Mouse (Mus musculus) embryonic facial prominence, embryonic 11.5 days (tissue): ENCODE data around the gene Serpina3i. TPM values are rescaled to one million over a fixed set of nuclear protein-coding genes. Genes with fewer than 3 reads are reported as not detected.
A peak's percentile ranks its signal among the peaks of the same experiment; 100 is the strongest.

Experiments
- ATAC-seq: fragments of 200-750 bp; cut with Nextera tagmentation; replicated peaks from 2 replicates; pipeline ENCODE4 v1.8.0; 2017; ENCODE audit warnings: low read depth; ENCODE audit not compliant: insufficient number of reproducible peaks, low FRiP score, low TSS enrichment
- DNase-seq: peaks from one replicate; pipeline ENCODE4 v3.0.0-alpha.2; 2015; ENCODE audit warnings: low spot score
- H3K27ac ChIP-seq: fragments of 300-500 bp; sonication (generic); replicated peaks from 2 replicates; pipeline ENCODE4 v1.5.1; 2014; ENCODE audit warnings: mild to moderate bottlenecking, low read depth, low read length, control low read depth
- H3K27me3 ChIP-seq: fragments of 300-500 bp; sonication (generic); 2 replicates; pipeline ENCODE4 v1.6.1; 2014; ENCODE audit warnings: mild to moderate bottlenecking, low read length, moderate library complexity, mixed read lengths; ENCODE audit not compliant: control insufficient read depth, insufficient read depth
- H3K36me3 ChIP-seq: fragments of 300-500 bp; sonication (generic); replicated peaks from 2 replicates; pipeline ENCODE4 v1.6.1; 2014; ENCODE audit warnings: low read depth, mild to moderate bottlenecking, low read length, moderate library complexity, mixed read lengths; ENCODE audit not compliant: control insufficient read depth, insufficient read depth
- H3K4me1 ChIP-seq: fragments of 300-500 bp; sonication (generic); 2 replicates; pipeline ENCODE4 v1.6.1; 2014; ENCODE audit warnings: low read length, mixed read lengths; ENCODE audit not compliant: control insufficient read depth, insufficient read depth
- H3K4me2 ChIP-seq: fragments of 300-500 bp; sonication (generic); 2 replicates; pipeline ENCODE4 v1.6.1; 2014; ENCODE audit warnings: low read depth, mild to moderate bottlenecking, control low read depth, low read length, moderate library complexity
- H3K4me3 ChIP-seq: fragments of 300-500 bp; sonication (generic); 2 replicates; pipeline ENCODE4 v1.5.1; 2014; ENCODE audit warnings: low read depth, low read length, control low read depth
- H3K9ac ChIP-seq: fragments of 300-500 bp; sonication (generic); replicated peaks from 2 replicates; pipeline ENCODE4 v1.6.1; 2014; ENCODE audit warnings: mild to moderate bottlenecking, control low read depth, low read length
- H3K9me3 ChIP-seq: fragments of 300-500 bp; sonication (generic); replicated peaks from 2 replicates; pipeline ENCODE4 v1.6.1; 2016; ENCODE audit warnings: mild to moderate bottlenecking, low read length, inconsistent platforms, mixed read lengths; ENCODE audit not compliant: control insufficient read depth
- WGBS: fragments of 180-500 bp; shearing (Covaris S2); extraction: QIAGEN DNeasy Blood & Tissue Kit; methylation state at CpG from one replicate; pipeline ENCODE4 v1.1.7; 2014; 5-methylcytosine and 5-hydroxymethylcytosine counted together
- polyA plus RNA-seq: library from polyadenylated mRNA; unstranded; fragments of >200 nt; fragmentation: Nextera tagmentation; extraction: Ambion mirVana; gene quantifications from 2 replicates; pipeline ENCODE4 v1.2.1, GENCODE M21; 2014

The Serpina3i gene
- polyA plus RNA-seq, 1 experiment from 2014 or later: not detected

DNA sequence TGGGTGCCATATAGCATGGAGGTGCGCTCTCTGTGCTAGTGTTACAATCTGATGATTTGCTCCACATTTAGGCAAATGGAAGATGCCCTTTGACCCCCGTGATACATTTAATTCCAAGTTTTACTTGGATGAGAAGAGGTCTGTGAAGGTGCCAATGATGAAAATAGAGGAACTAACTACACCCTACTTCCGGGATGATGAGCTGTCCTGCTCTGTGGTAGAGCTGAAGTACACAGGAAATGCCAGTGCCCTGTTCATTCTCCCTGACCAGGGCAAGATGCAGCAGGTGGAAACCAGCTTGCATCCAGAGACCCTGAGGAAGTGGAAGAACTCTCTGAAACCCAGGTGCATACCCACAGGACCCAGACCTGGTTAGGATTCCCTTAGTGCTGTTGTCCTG is 3.5 kb downstream of the Serpina3i start:
- WGBS: 79% methylated on average over 3 of the region's 3 CpGs
- Histone ChIP-seq H3K4me2 (no peak overlapping the region), H3K9ac (no peak overlapping the region), H3K4me3 (no peak overlapping the region), H3K36me3 (no peaks in the 10 kb centered on the region), H3K4me1 (no peaks in the 10 kb centered on the region), H3K9me3 (no peaks in the 10 kb centered on the region), H3K27ac (no peak overlapping the region), H3K27me3 (no peaks in the 10 kb centered on the region)
- no peak for ATAC-seq
- DNase-seq: no peak

GRCm38 (mm10) chr12:104278216-104279055 is 15.5 kb downstream of the Serpina3i start:
- no peaks in the 10 kb centered on the region for H3K9me3 ChIP-seq
- no peaks in the 10 kb centered on the region for H3K4me1 ChIP-seq
- H3K27ac ChIP-seq: no peak overlapping the region
- H3K27me3 ChIP-seq: no peaks in the 10 kb centered on the region
- H3K9ac ChIP-seq: no peak overlapping the region
- ATAC-seq (peak; percentile 44; the same call in 1 of the 2 replicates), DNase-seq (peak; percentile 16)
- 77% methylated on average over 18 of the region's 18 CpGs for WGBS
- H3K4me2 ChIP-seq: no peak overlapping the region
- H3K4me3 ChIP-seq: no peak overlapping the region
- H3K36me3 ChIP-seq: no peaks in the 10 kb centered on the region

DNA sequence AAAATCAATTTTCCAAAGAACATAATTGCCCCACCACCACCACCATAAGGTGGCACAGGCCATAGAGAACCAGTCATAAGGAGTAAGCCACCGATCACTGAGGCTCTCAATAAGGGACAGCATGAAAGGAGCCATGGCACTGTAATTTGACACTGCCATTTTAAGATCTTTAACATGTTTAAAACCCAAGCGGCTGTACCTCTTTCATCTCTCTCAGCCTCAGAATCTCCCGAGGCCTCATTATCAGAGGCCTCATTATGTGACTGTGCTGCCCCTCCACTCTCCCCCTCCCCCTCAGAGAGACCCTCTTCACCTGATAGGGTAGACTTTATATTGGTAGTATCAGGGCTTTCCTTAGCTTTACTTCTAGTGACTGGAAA is 16.1 kb downstream of the Serpina3i start:
- Histone ChIP-seq H3K27ac (no peak overlapping the region), H3K4me2 (no peak overlapping the region), H3K27me3 (no peaks in the 10 kb centered on the region), H3K4me1 (no peaks in the 10 kb centered on the region), H3K9me3 (no peaks in the 10 kb centered on the region), H3K4me3 (no peak overlapping the region), H3K36me3 (no peaks in the 10 kb centered on the region), H3K9ac (no peak overlapping the region)
- ATAC-seq (0 out of 2 replicates have a peak, but pooled peaks have one; percentile 48), DNase-seq (peak; percentile 14)
- WGBS: 16% methylated on average over 3 of the region's 3 CpGs

- H3K4me1 ChIP-seq: no peaks in the 10 kb centered on the region
- H3K36me3 ChIP-seq: no peaks in the 10 kb centered on the region
- no peak for ATAC-seq
- no peaks in the 10 kb centered on the region for H3K9me3 ChIP-seq
- H3K9ac ChIP-seq: no peak overlapping the region
- 88% methylated on average over 11 of the region's 11 CpGs for WGBS
- no peak overlapping the region for H3K4me3 ChIP-seq
- DNase-seq: no peak
- no peak overlapping the region for H3K27ac ChIP-seq
- no peak overlapping the region for H3K4me2 ChIP-seq
- no peaks in the 10 kb centered on the region for H3K27me3 ChIP-seq
Measured at GRCm38 (mm10) chr12:104283380-104283779, 20.5 kb downstream of the Serpina3i start.

DNA sequence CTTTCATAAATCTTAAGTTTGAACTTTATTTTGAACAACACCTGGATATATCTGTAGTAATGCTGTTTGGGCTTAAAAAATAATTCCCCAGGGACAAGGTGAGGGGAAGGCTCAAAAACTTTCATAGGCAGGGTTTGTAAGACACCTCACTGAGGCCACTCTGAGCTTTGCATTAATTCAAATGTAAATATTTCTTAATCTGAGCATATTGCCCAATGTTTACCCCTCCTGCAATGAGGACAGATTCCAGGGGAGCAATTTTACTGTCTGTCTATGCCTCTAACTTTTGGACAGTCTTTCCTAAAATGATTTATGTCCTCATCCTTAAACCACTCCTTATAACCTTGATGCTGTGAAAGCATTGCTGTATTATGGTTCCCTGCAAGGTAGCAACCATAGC is 25.4 kb downstream of the Serpina3i start:
- ATAC-seq (no peak), DNase-seq (no peak)
- H3K4me2 ChIP-seq: no peak overlapping the region
- no peaks in the 10 kb centered on the region for H3K4me1 ChIP-seq
- no peak overlapping the region for H3K27ac ChIP-seq
- H3K27me3 ChIP-seq: no peaks in the 10 kb centered on the region
- H3K4me3 ChIP-seq: no peak overlapping the region
- H3K9ac ChIP-seq: no peak overlapping the region
- no peaks in the 10 kb centered on the region for H3K9me3 ChIP-seq
- H3K36me3 ChIP-seq: no peaks in the 10 kb centered on the region

GRCm38 (mm10) chr12:104289872-104290271 is 26.9 kb downstream of the Serpina3i start:
- ATAC-seq (no peak), DNase-seq (no peak)
- 46% methylated on average over 4 of the region's 4 CpGs for WGBS

DNA sequence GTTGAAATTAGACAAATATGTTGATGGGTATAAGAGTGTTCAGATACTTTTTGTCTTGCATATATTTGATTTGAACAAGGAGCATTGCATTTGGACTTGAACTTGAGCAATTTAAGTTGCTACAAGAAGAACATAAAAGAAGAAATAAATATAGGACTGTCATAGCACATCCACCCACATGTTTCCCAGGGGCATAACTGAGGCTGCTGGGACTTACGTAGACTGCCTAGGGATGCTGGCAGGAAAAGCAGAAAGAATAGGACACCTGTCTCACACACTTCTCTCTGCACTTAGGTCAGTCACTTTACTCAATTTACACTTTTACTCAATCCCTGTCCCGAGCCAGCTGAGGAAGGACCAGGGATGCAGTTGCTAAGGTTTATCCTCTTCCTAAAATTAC is 31.0 kb downstream of the Serpina3i start:
- no peaks in the 10 kb centered on the region for H3K27me3 ChIP-seq
- WGBS: 88% methylated on average over 2 of the region's 2 CpGs
- DNase-seq (no peak), ATAC-seq (no peak)
- H3K9me3 ChIP-seq: no peaks in the 10 kb centered on the region
- H3K36me3 ChIP-seq: no peaks in the 10 kb centered on the region
- no peak overlapping the region for H3K9ac ChIP-seq
- H3K4me1 ChIP-seq: no peaks in the 10 kb centered on the region
- no peak overlapping the region for H3K4me2 ChIP-seq
- no peak overlapping the region for H3K4me3 ChIP-seq
- H3K27ac ChIP-seq: no peak overlapping the region

More at GRCm38 (mm10) chr12:104289872-104290271, 26.9 kb downstream of the Serpina3i start:
- no peaks in the 10 kb centered on the region for H3K27me3 ChIP-seq
- no peak overlapping the region for H3K4me3 ChIP-seq
- no peaks in the 10 kb centered on the region for H3K9me3 ChIP-seq
- H3K9ac ChIP-seq: no peak overlapping the region
- H3K27ac ChIP-seq: no peak overlapping the region
- H3K4me2 ChIP-seq: no peak overlapping the region
- no peaks in the 10 kb centered on the region for H3K4me1 ChIP-seq
- no peaks in the 10 kb centered on the region for H3K36me3 ChIP-seq

- Histone ChIP-seq H3K27ac (no peak overlapping the region), H3K36me3 (no peaks in the 10 kb centered on the region), H3K9ac (no peak overlapping the region), H3K4me1 (no peaks in the 10 kb centered on the region), H3K4me2 (no peak overlapping the region), H3K4me3 (no peak overlapping the region), H3K9me3 (no peaks in the 10 kb centered on the region), H3K27me3 (no peaks in the 10 kb centered on the region)
- DNase-seq (no peak), ATAC-seq (no peak)
- 89% methylated on average over 2 of the region's 2 CpGs for WGBS
Measured at GRCm38 (mm10) chr12:104298049-104298448, 35.1 kb downstream of the Serpina3i start.
